Mouse (Mus musculus): ENCODE measurements at regions not wholly inside any gene's neighbourhood (a gene's known extent, or its start where the extent isn't known, plus 50 kb on each side); places are given as distances from the start of the nearest gene placed in this dataset.
A peak's percentile ranks its signal among the peaks of the same experiment; 100 is the strongest.

DNA sequence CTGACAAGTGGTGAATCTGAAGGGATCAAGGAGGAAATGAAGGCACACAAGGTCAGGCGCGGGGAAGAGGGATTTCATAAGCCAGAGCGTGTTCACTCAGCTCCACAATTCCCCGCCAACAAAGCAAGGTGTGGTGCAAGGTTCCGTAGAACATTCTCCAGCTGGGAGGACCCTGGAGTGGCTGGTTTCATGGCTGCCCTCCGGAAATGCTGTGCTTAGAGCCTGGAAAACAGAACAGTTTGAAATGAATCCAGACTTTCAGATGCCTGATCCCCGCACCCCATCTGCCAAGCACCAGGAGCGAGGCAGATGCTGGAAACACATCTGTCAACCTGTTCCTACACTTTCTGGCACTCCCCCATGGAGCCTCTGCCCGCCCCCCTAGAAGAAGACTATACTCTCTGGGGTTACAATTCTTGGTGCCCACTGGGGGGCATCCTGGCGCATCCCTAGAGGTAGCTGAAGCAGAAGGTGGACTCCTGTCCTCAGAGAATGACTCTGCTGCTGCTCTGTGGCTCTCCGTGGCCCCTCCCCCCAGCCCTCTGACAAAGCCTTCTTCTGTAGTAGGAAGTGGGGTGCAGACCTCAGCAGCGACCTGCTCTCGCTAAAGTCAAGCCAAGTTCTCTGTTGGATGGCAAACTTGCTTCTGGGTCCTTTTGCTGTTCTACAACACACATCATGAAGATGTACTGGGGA, 54.5 kb upstream of the Mafb start:
- DNase-seq (ENCODE audit: low read depth, low spot score) = no peak

DNA sequence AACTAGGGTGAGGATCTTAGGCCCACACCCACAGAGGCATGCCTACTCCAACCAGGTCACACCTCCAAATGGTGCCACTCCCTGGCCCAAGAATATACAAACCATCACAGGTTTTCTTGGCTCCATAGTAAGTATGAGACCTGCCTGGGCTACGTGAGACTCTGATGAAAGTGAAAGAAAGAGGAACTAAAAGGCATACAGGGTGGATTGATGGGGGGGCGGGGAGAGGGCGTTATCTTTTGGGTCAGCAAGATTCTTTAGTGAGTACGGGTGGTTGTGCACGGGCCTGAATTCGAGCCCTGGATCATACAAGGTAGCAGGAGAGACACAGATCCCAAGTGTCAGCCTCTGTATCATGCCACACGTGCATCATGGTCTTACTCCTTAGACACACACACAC, 57.6 kb upstream of the Mafb start:
- DNase-seq (ENCODE audit: low read depth, low spot score) = no peak

DNA sequence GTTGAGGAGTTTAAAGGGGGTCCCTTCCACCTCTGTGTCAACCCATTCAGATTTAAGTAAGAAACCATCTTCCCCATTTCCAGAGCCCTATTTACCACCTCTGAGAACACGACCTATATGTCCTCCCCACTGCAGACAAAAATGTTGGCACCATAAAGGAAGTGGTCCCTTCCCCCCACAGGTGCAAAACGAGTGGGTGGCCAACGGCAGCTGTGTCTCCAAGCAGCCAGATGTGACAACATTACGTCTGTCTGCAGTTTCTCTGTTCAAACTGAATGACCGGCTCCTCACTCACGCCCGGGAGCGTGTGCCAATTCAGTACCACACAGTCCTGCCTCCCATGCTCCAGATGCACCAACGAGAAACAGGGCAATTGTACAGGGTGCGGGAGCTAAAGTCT, 60.6 kb upstream of the Mafb start:
- DNase-seq (ENCODE audit: low read depth, low spot score) = no peak

DNA sequence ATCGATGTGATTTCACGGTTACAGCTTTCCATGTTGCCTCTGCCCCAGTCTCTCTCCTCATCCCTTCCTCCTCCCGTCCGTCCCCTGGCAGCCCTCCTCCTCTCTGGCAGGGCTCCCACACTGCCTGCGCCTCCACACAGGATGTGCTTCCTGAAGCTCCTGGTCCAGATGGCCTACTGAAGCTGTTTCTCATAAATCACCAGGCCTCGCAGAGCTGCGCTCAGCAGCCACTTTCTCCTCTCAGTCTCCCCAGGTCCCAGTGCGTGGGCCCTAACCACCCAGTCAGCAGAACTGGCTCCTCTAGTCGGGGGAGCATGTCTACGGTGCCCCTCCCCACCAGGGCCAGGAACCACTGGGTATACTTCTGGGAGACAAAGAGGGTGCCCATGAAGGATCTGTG, 66.4 kb upstream of the Mafb start:
- peak; percentile 95 for DNase-seq (ENCODE audit: low read depth, low spot score)

DNA sequence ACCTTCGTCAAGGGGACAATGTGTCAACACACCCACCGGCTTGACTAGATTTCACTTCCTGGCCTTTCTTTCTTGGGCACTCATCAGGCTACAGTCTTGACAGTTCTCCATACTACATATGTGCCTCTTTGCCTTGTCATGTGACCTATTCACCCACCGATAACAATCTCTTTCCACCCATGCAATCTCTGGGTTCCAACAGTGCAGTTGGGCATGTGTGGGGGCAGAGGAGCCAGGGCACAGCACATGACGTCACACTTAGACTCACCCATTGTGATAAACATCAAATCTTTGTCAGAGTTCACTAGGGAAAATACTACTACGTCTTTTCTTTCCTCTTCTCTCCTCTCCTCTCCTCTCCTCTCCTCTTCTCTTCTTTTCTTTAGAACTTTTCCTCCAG, 67.8 kb upstream of the Mafb start:
- no peak for DNase-seq (ENCODE audit: low read depth, low spot score)

DNA sequence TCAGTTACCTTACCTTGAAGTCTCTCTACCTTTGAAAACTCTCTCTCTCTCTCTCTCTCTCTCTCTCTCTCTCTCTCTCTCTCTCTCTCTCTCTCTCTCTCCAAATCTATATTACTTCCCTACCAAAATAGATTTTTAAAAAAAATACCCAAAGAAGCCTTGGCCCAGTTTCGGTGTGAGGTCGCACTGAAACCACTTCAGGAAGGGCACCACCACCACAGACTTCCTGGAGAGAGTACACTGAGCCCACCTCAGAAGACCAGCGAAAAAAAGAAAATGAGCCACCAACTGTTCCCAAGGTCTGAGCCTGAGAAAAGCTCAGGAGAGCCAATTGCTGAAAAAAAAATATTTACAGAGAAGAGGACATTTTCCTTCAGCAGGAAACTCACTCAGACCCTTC, 68.8 kb upstream of the Mafb start:
- DNase-seq (ENCODE audit: low read depth, low spot score) = no peak

DNA sequence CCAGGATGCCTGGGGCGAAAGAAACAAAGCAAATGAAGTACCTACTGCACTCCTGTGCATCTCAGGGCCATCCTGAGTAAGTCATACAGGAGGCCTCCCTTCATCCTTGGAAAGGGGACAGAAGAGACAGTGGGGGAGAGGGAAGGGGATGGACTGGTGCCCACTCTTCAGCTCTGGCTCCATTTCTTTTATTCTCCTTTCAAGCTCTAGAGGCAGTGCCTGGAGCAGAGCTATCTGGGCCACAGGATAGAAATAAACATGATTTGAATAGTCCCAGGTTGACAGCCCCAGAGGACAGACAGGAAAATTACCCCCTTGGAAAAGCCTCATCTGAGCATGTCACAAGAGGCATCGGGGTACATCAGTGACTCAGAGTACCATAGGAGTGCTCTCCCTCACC, 72.2 kb upstream of the Mafb start:
- peak; percentile 53 for DNase-seq (ENCODE audit: low read depth, low spot score)

DNA sequence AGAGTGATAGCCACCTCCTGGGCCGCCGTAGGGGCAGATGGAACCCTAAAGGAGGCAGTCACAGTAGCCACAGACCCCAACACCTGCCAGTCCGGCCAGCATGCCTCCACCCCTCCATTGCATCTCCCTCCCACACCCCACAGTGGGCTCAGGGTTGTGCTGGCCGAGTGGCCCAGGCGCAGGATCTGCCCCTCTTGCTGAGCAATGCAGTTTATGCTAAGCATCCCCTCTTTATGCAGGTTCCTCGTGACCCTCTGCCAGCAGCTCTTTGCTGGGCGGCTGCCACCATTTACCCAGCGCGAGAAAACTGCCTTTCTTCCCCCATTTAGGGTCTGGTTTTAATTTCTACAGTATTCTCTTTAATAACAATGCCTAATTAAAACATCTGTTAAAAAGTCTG, 73.4 kb upstream of the Mafb start:
- DNase-seq (ENCODE audit: low read depth, low spot score) = no peak

DNA sequence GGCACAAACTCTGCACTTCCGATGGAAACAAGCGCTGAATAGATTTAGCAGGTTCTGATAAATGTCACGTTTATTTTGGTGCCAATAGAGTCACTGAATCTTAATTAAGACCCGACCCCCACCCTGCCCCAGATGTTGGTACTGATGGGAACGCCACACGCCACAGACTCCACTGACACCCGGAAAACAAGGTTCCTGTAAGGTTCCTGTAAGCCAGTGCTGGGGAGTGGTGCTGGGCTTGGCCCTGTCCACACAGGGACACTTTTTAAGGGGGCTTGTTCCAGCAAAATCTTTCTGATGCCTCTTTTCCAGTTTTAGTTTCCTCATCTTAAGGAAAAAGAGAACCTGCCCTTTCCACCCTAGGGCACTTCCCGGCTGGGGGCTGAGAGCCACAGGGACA, 84.2 kb upstream of the Mafb start:
- DNase-seq (ENCODE audit: low read depth, low spot score) = no peak

DNA sequence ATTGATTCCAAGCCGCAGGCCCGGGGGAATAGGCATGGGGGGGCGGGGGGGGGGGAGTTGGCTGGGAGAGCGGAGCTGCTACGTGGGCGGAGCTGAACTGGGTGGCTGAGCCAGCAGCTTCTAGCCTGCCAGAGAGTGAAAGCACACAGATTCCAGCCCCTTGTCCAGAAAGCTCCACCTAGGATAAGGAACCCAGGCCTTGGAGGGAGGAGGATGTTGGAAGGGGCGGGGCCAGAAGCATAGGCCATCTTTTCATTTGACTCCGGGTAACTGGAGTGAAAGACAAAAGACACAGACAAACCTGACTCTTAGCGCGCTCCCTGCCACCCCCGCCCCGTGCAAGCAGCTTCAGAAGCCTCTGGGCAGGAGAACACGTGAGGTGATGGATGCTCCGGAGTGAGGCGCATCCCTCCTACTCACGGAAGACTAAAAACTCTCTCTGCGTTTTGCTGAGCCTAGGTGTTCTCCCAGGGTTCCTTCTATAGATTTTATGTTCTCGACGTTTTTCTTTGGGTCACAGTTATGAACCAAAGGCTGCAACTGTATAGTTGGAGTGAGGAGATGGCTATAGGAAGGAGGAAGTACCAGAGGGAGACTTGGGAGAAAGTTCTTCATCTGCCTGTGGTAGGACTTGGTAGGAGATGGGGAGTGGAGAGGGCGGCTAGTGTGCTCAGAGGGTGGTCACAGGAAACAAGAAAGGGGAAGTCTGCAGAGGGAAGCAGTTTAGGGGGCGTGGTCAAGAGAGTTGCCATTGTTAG, 84.8 kb upstream of the Mafb start:
- peak; percentile 86 for DNase-seq (ENCODE audit: low read depth, low spot score)

DNA sequence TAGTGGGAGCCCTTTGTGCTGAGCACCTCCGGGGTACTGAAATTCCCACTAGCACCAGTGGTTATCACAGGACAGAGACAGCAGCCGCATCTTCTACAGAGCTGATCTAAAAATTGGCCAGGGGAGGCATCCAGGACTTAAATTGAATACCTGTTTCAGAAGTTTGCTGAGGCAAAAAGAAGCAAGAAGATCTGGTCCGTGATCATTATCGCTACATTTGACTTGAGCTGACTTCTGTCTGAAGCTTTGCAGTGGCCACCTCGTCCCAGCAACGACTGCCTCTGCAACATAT, 85.3 kb upstream of the Mafb start:
- no peak for DNase-seq (ENCODE audit: low read depth, low spot score)

DNA sequence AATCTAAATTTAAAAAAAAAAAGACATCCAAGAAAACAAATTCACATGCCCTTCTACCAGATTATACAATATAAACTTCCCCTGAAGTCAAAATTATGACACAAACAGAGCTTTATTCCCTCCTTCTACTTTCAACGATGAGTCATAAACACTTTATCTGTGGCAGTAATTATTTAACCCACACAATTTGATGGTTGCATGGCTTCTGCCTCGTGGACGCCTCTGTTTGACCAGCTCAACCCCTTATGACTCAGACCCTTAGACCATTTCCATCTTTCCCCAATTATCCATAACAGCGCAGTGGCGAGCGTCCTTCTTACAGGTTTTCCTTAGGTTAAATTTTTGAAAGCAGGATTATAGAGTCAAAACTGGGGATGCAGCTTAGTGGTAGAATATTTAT, 85.9 kb upstream of the Mafb start:
- DNase-seq (ENCODE audit: low read depth, low spot score) = no peak

DNA sequence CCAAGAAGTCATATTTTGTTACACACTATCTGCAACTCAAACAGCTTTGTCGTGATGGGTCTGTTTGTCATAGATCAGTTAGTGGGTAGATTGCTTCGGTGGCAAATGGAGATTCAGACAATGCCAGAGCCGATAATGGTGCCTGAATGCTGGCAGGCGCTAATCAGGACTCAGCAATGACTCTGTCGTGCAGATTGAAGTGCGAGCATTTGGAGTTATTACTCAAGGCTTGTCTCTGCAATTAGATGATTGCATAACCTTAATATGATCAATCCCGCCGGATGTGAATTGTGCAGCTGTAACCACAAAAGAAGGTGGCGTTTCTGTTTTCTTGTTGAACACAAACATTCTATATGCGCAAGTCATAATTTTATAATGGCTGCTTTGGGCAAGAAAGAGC, 88.8 kb upstream of the Mafb start:
- DNase-seq (ENCODE audit: low read depth, low spot score) = no peak

DNA sequence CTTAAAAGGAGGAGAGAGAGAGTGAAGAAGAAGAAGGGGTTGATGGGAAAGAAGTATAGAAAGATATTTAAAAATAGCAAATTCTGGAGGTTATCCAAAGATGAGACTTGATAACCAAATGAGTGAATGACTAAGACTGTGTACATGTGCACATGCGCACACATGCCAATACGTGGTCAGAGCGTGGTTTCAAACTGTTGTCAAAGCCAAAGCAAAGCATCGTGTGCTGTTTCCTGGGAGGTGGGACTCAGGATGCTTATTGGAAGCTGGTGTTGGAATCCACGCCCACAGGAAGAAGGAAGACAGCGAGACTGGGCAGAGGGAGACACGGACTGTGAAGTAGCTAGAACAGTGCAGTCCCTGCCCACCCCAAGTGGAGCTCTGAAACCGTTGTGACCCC, 89.8 kb upstream of the Mafb start:
- no peak for DNase-seq (ENCODE audit: low read depth, low spot score)

DNA sequence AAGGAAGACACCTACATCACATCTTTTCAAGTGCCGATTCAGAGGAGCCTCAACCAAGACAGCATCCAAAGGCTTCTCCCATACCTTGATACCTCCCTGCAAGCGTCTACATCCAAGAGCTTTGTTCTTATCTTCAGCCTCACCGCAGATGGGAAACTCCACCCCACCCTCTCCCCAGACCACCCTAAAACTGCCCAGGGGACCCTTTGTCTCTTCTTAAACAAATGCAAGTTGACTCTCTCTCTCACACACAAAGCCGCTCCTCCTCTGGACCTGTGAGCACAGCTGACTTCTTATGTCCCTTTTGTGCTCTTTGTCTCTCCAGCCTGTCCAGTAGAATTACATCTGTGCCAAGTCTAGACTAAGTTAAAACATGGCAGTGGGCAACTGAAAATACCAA, 104.7 kb upstream of the Mafb start:
- no peak for DNase-seq (ENCODE audit: low read depth, low spot score)

DNA sequence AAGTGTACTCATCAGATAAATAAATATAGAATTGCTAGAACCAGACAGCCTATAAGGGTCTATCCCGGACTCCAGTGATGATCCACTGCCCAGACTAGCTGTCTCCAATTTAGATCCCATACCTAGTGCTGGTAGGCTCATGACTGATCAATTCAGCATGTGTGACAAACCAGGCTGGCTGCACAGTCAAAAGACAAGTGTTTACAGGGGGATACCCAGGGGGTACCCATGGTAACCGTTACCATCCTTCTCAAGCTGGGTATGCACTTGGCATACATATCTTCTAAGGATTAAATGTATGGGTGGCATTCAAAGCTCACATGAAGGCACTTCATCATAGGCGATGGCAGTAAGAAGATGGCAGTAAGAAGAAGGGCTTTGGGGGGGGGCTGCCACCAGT, 109.3 kb upstream of the Mafb start:
- no peak for DNase-seq (ENCODE audit: low read depth, low spot score)

DNA sequence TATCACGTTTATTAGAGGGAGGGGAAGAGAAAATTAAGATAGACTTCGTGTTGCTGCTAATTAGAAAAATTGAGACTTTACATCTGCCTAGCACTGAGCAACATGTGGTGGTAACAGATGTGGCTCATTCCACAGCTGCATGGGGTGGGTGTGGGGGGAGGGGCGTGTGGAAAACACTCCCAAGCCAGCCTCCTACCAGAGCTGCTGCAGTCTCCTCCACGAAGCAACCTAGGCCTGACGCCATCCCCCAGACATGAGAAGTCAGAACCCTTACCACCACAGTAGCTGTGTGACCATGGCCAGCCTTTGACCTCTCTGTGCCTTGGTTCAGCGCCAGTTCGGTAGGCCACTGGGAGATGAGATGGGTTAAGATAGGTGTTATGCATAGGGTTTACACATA, 112.4 kb upstream of the Mafb start:
- DNase-seq (ENCODE audit: low read depth, low spot score) = no peak

DNA sequence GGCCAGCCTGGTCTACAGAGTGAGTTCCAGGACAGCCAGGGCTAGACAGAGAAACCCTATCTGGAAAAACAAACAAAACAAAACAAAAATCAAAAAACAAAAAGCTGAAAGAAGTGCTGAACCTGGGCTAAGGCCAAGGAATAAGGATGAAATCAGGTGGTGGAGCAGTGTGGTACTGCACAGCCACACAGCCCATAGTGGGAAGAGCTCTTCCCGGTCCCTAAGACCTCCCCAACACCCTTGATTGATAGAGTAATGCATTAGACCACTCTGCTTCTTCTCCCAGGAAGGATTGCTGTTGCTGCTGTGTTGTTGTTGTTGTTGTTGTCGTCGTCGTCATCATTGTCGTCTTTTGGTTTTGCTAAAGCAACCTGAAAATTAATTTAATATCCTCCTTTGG, 118.2 kb upstream of the Mafb start:
- DNase-seq (ENCODE audit: low read depth, low spot score) = no peak

DNA sequence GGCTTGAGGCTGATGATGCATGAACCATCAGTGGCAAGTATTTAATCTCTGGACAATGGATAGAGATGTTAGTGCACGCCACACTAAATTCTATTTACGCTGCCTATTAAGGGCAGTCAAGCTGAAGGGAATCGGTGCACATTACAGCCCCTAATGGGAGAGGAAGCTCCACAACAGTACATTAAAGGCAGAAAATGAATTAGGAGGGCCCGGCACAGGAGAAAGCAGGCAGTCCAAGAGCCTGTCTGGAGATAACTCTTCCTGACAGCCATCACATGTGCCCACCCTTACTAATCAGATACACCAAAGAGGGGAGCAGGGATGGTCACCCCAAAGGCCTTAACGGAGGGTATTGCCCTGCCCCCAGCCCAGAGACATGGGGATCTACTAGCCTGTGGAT, 118.7 kb upstream of the Mafb start:
- DNase-seq (ENCODE audit: low read depth, low spot score) = no peak

DNA sequence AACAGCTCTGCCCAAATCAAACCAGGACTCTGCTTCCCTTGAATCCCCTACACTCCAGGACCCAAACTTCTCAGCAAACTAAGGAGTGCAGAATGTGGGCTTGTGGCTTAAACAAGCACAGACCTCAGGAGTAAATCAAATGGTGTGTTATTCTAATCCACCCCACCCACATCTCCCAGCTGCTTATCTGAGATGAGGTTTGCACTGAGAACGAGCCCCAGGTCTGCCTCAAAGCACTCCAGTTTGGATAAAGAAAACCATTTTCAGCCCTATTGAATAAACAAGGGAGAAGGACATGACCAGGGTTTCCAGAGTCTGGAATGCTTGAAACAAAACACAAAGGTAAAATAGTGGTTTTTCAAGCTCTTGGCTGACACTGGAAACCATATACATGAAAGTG, 132.9 kb upstream of the Mafb start:
- no peak for DNase-seq (ENCODE audit: low read depth, low spot score)

DNA sequence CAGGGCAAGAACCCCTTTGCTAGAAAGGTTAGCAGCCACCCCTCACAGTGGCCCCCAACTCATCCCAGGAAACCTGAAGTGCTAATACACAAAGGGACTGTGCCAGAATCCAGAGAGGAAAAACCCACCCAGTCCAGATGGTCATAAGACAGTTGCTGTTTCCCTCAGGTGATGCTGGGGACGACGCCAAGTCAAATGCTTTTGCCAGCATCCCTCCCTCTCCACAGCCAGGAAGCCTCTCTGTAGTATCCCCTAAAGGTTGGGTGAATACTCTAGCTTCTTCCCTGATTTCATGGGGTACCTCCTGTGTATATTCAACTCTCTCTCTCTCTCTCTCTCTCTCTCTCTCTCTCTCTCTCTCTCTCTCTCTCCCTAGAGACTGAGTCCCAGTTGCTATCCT, 136.0 kb upstream of the Mafb start:
- no peak for DNase-seq (ENCODE audit: low read depth, low spot score)

DNA sequence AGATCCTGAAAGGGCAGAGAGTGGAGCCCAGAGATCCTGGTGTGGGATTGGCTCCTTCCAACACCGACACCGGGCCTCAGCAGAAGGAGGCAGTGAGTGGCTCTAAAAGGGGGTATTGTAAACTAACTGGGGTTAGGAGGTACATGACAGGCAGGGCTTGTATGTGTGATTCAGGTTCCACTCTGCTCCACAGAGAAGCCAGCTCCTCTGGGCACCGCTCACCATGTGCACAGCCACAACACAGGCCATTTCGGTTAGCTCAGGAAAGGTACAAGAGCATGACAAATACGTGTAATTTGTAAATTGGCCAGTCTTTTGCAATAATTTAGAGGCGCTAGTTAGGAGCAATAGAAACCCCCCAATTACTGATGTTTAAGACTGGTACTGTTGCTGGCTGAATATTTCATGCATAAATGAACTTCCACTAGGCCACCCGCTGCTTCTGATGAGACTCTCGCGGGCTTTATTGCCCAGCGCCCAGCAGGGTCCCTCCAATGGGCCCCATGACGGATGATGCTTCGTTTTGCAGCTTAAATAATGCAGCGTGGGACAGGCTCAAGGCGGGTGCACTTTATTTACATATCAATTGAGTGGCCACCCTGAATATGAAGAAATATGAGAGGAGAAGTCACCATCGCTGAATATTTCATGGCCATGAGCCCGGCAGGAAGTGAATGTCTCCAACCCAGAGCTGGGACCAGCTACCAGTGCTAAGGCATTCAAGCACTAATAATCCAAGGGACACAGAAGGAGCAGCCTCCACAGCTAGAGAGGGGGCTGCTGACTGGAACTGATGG, 136.9 kb upstream of the Mafb start:
- no peak for DNase-seq (ENCODE audit: low read depth, low spot score)

DNA sequence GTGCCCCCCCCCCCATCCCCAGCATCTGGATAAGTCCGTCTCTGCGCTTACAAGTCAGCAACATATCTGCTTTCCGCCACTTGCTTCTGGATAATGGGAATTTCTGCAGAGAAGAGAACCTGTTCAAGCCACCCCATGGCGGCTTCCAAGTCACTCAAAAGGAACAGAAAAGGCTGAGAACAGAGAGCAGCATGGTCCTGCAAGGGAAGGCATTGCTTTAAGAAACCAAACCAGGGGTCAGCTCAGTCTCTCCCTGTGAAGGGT, 137.5 kb upstream of the Mafb start:
- no peak for DNase-seq (ENCODE audit: low read depth, low spot score)

Measured in brain, adult 2 months (tissue).